Mouse (Mus musculus) heart, postnatal 10 days (tissue): ENCODE results near the gene Coro1c. TPM values are rescaled to one million over a fixed set of nuclear protein-coding genes. Genes with fewer than 3 reads are reported as not detected.

Experiments
- DNase-seq, 2 experiments: peaks; one replicate each; pipeline ENCODE4 v3.0.0; 2021
- intact Hi-C: fragments of 180-260 bp; cut with DNase I; formaldehyde crosslinking; loops from one replicate; pipeline ENCODE4 v1.15.1; 2025
- total RNA-seq, 2 experiments: library from RNA; stranded (reverse); gene quantifications; 2 replicates each; pipeline ENCODE4 v1.2.3; 2021

The Coro1c gene
- total RNA-seq, 2 experiments from 2014 or later, result 73.1 to 76.1 TPM

DNA sequence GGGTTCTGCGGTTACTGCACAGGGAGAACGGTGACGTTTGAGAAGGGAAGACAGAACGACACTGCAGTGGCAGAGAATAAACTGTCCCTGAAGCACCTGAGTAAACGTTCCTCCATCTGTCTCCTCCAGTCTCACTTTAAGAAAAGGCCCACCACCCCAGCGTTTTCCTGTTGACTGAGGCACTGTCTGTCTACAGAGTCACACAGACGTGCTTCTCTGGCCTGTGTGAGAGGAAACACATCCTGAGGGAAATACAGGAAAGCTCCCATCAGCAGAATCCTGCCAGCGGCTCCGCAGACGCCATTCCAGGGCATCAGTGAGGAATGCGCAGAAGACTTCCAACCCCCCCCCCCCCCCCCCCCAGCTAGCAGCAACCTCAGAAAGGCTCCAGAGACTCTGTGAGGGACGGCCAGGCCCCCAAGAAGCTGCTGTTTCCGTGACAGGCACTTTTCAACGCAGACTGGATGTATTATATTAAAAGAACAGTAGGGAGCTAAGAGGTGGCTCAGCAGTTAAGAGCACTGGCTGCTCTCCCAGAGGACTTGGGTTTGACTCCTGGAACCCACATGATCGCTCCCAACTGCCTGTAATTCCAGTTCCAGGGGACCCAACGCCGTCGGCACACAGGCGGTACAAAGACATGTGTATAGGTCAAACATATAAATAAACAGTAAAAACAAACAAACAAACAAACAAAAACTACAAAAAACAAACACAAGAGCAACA, 19.2 kb downstream of the Coro1c start:
- peak; percentile 64 to 68 for DNase-seq
- intact Hi-C loops, result loop anchor here (2.0 kb wide), 1 partner anchor 15 kb away; no protein-coding TSS in a partner anchor

GRCm38 (mm10) chr5:113888186-113888795, 20.3 kb downstream of the Coro1c start:
- no peak for DNase-seq
- intact Hi-C loops, result loop anchor here (2.0 kb wide), 1 partner anchor 13 kb away; no protein-coding TSS in a partner anchor

DNA sequence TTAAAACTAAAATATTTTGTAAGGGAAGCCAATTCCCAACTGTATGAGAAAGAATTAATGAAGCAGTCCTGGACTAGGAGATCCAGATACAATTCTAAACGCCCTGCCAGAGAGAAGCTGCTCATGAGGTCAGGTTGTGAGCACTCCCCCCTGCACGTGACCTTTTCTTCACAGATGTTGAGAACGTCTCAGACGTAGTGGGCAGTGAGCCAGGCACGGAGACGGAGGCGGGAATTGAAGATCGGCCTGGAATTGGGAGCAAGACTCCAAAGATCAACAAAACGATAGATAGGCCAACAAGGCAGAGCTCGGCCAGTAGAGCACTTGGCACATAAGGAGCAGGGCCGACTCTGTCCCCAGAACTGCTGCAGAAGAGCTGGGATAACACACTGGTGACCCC, 21.4 kb downstream of the Coro1c start:
- intact Hi-C loops, result no loop called here
- peak; percentile 68 to 75 for DNase-seq

- intact Hi-C loops, result no loop called here
Measured at GRCm38 (mm10) chr5:113885623-113886022, 22.9 kb downstream of the Coro1c start.

GRCm38 (mm10) chr5:113884750-113885149, 23.8 kb downstream of the Coro1c start:
- DNase-seq, result no peak
- intact Hi-C loops, result no loop called here

More at GRCm38 (mm10) chr5:113885623-113886022, 22.9 kb downstream of the Coro1c start:
- no peak for DNase-seq

- intact Hi-C loops, result no loop called here
Measured at GRCm38 (mm10) chr5:113883384-113883771, 25.2 kb downstream of the Coro1c start.

GRCm38 (mm10) chr5:113882566-113883383, 25.8 kb downstream of the Coro1c start:
- DNase-seq, result peak in 1 of 2 experiments; percentile 48
- intact Hi-C loops, result no loop called here

More at GRCm38 (mm10) chr5:113883384-113883771, 25.2 kb downstream of the Coro1c start:
- peak in 1 of 2 experiments; percentile 30 for DNase-seq

GRCm38 (mm10) chr5:113881136-113881535, 27.4 kb downstream of the Coro1c start:
- intact Hi-C loops, result no loop called here
- DNase-seq, result no peak

DNA sequence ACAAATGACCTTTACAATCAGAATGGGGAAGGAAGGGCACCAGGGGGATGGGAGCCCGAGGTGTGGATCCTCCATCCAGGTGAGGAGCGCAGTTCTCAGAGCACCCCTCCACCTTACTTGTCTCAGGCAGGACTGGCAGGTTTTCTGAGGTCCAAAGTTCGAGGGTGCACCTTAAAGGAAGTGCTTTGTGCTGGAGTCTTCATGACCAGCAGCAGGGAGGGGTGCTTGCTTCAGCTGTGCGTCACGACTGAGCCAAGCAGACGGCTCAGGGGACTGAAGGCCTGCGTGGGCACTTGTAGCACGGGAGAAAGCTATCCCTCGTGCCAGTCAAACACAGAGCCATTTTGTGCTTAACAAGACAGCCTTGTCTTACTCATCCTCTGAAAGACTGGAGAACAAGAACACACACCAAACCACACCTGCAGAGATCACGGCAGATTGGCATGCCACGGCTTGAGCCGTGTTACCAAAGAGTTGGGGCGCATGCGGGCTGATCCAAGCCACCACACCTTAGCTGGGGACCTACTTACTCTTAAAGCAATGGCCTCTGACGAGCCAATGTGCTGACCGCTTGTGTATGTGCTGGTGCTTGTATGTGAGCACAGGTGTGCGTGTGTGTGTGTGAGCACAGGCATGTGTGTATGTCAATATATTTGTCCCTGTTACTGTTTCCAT, 29.5 kb downstream of the Coro1c start:
- no peak for DNase-seq
- intact Hi-C loops, result no loop called here

DNA sequence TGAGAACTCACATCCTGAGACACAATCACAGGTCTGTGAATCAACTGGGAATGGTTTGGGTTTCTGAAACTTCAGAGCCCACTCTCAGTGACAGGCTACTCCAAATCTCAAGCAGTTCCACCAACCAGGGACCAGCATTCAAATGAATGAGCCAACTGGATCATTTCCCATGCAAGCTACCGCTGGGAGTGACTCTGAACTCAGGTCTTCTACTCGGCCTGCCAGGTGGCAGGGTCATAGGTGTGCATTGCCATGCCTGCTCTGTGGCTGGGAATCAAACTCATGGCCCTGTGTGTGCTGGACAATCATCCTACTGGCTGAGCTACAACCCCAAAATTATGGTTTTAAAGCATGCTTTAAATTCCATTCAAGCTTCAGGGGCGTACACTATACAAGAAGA, 31.0 kb downstream of the Coro1c start:
- intact Hi-C loops, result no loop called here
- DNase-seq, result no peak

GRCm38 (mm10) chr5:113876176-113876575, 32.4 kb downstream of the Coro1c start:
- intact Hi-C loops, result no loop called here
- no peak for DNase-seq

DNA sequence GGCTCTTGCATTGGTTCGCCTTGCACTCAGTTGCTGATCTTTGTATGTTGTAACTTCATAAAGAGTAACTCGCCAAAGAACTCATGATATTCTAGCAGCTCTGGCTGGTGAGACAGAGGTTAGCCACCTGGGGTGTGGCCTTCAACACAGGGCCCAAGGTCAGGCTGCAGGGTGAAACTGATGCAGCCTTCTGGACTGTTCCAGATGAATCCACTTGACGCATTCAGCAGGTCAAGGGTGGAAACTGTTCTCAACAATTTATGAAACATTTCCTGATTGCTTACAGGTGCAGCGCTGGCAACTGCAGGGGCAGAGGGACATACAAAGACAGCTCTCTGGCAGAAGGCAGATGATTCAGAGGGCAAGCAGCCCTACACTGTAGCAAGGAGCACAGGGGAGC, 32.9 kb downstream of the Coro1c start:
- DNase-seq, result no peak
- intact Hi-C loops, result loop anchor here (2.0 kb wide), 1 partner anchor 13 kb away; no protein-coding TSS in a partner anchor

GRCm38 (mm10) chr5:113874063-113875024, 34.2 kb downstream of the Coro1c start:
- intact Hi-C loops, result loop anchor here (2.0 to 5.0 kb wide), 2 partner anchors 14 to 33 kb away; partner anchors contain the start of gene Coro1c
- DNase-seq, result no peak

- intact Hi-C loops, result loop anchor here (5.0 kb wide), 1 partner anchor 34 kb away; the partner anchor contains the start of gene Coro1c
- DNase-seq, result peak; percentile 85 to 86
Measured at GRCm38 (mm10) chr5:113872936-113873912, 35.3 kb downstream of the Coro1c start.

- intact Hi-C loops, result loop anchor here (5.0 kb wide), 1 partner anchor 35 kb away; the partner anchor contains the start of gene Coro1c
- DNase-seq, result peak in 1 of 2 experiments; percentile 30
Measured at GRCm38 (mm10) chr5:113871903-113872548, 36.5 kb downstream of the Coro1c start.

GRCm38 (mm10) chr5:113870393-113871040, 38.0 kb downstream of the Coro1c start:
- peak in 1 of 2 experiments; percentile 43 for DNase-seq
- intact Hi-C loops, result loop anchor here (5.0 kb wide), 1 partner anchor 37 kb away; the partner anchor contains the start of gene Coro1c

- DNase-seq, result peak; percentile 83 to 87
- intact Hi-C loops, result no loop called here
Measured at GRCm38 (mm10) chr5:113869132-113869531, 39.4 kb downstream of the Coro1c start.
